Mouse (Mus musculus) limb, embryonic 15.5 days (tissue): Measurements from ENCODE around the gene Cyth2. TPM values are rescaled to one million over a fixed set of nuclear protein-coding genes. Genes with fewer than 3 reads are reported as not detected.

Experiments used
- ATAC-seq: fragments of 200-750 bp; cut with Nextera tagmentation; 2 replicates; pipeline ENCODE4 v1.8.0; 2017; ENCODE audit warnings: low read depth, moderate TSS enrichment; ENCODE audit not compliant: insufficient number of reproducible peaks, low FRiP score, low TSS enrichment
- H3K27ac ChIP-seq: fragments of 300-500 bp; sonication (generic); 2 replicates; pipeline ENCODE4 v1.5.1; 2015; ENCODE audit warnings: moderate library complexity, mild to moderate bottlenecking, inconsistent platforms
- H3K27me3 ChIP-seq: fragments of 300-500 bp; sonication (generic); 2 replicates; pipeline ENCODE4 v1.6.1; 2015; ENCODE audit warnings: inconsistent platforms
- H3K36me3 ChIP-seq: fragments of 300-500 bp; sonication (generic); 2 replicates; pipeline ENCODE4 v1.6.1; 2015; ENCODE audit warnings: inconsistent platforms
- H3K4me1 ChIP-seq: fragments of 300-500 bp; sonication (generic); 2 replicates; pipeline ENCODE4 v1.6.1; 2015; ENCODE audit warnings: inconsistent platforms
- H3K4me2 ChIP-seq: fragments of 300-500 bp; sonication (generic); 2 replicates; pipeline ENCODE4 v1.6.1; 2015; ENCODE audit warnings: mild to moderate bottlenecking, inconsistent platforms
- H3K4me3 ChIP-seq: fragments of 300-500 bp; sonication (generic); 2 replicates; pipeline ENCODE4 v1.5.1; 2015; ENCODE audit warnings: mild to moderate bottlenecking, inconsistent platforms
- H3K9ac ChIP-seq: fragments of 300-500 bp; sonication (generic); 2 replicates; pipeline ENCODE4 v1.6.1; 2015; ENCODE audit warnings: inconsistent platforms
- H3K9me3 ChIP-seq: fragments of 300-500 bp; sonication (generic); 2 replicates; pipeline ENCODE4 v1.6.1; 2016; ENCODE audit warnings: inconsistent platforms
- WGBS: fragments of 180-500 bp; shearing (Covaris S2); methylation state at CpG from one replicate; pipeline ENCODE4 v1.1.7; 2015; 5-methylcytosine and 5-hydroxymethylcytosine counted together
- polyA plus RNA-seq: library from polyadenylated mRNA; unstranded; fragments of >200 nt; fragmentation: Nextera tagmentation; extraction: Ambion mirVana; gene quantifications from 2 replicates; pipeline ENCODE4 v1.2.1, GENCODE M21; 2015

The Cyth2 gene
- polyA plus RNA-seq, 1 experiment from 2014 or later: 98.8 TPM

DNA sequence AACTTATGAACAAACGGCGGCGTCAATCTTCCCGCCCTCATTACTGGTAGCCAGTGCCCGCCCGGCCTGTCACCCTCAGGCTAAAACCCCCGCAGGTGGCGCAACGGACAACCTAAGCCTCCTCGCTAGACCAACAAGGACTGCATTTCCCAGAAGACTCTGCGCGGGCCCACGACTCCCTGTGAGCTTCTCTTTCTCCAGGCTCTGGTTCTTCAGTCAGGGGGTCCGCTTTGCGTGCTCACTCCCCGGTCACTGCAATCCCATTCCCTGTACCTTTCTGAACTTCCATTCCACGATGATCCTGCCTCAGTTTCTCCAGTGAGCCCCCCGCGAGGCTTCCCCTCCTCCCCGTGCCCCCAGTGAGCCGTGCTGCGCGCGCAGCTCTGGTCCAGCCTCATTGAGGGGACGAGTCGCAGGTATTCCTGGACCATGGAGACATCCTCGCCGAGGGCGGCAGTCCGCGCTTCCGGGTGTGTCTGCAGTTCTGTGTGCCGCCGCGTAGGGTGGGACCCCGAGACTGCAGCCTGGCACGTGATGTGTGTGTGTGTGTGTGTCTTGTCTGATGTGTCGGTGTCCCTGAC, 30.8 kb downstream of the Cyth2 start, which contains the start of gene Lmtk3:
Lmtk3 (plus strand) TSS at position 228 of the 581 bp plus-strand sequence.
- WGBS: 0% methylated on average over 38 of the region's 38 CpGs

DNA sequence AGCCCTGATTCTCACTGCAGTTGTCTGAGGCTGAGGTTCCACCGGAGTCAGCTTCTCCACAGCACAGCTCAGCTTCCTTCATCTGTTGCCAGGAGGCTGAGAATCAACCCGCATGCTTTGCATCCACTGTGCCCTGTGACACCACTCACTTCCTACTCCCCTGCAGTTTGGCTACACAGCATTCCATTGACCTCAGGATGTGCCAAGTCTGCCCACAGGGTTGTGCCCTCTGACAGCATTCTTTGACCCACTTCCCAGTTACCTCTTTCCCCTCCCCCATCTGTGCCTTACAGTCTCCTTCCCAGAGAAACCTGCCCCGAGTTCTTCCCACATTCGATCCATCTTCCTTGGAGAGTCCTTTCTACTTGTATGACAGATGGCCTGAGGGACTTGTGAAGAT, 32.1 kb downstream of the Cyth2 start:
- Histone ChIP-seq H3K27ac (no peak overlapping the region), H3K36me3 (no peaks in the 10 kb centered on the region), H3K9ac (no peak overlapping the region), H3K4me3 (no peak overlapping the region), H3K27me3 (0 out of 2 replicates have a peak, but pooled peaks cover 2% of the 10 kb centered on the region), H3K4me2 (no peak overlapping the region), H3K4me1 (peaks cover 45% of the 10 kb centered on the region), H3K9me3 (no peaks in the 10 kb centered on the region)
- ATAC-seq: no peak
- WGBS: 61% methylated on average over 4 of the region's 4 CpGs

More for the DNA sequence above, 30.8 kb downstream of the Cyth2 start, which contains the start of gene Lmtk3:
- 0 out of 2 replicates have a peak, but pooled peaks cover 2% of the 10 kb centered on the region for H3K27me3 ChIP-seq
- H3K9me3 ChIP-seq: no peaks in the 10 kb centered on the region
- ATAC-seq: no peak
- peak within 1 kb of the TSS; percentile 41 for H3K9ac ChIP-seq
- peak within 1 kb of the TSS; percentile 5; the same call in 1 of the 2 replicates for H3K27ac ChIP-seq
- peak within 1 kb of the TSS; percentile 87 for H3K4me2 ChIP-seq
- H3K4me3 ChIP-seq: peak within 1 kb of the TSS; percentile 59
- H3K4me1 ChIP-seq: peaks cover 47% of the 10 kb centered on the region
- peaks cover 8% of the 10 kb centered on the region; the same call in 1 of the 2 replicates for H3K36me3 ChIP-seq

DNA sequence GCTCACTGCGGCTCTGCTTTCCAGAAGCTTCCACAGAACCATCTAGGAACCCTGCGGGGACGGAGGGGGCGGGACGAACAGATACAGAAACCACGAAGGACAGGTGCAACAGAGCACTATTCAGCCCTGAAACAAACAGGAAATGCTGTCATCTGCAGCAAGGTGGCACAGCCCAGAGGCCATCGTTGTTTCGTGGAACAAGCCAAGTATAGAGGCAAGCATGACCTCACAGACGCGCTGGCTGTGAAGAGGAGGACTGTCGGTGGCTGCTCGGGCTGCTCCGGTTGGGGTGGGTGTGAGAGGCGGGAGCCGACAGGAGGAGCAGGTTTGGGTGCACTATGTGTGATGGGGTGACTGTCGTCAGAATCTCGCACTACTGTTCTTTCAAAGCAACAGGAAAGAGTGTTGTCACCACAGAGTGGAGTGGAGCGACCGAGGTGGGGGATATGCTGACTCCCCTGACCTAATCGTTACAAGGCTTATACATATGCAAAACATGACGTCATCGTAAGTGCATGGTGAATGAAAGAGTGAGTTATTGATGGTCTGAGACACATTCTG, 35.2 kb downstream of the Cyth2 start:
- Histone ChIP-seq H3K4me3 (no peak overlapping the region), H3K4me1 (peaks cover 15% of the 10 kb centered on the region), H3K27me3 (0 out of 2 replicates have a peak, but pooled peaks cover 2% of the 10 kb centered on the region), H3K36me3 (no peaks in the 10 kb centered on the region), H3K27ac (no peak overlapping the region), H3K9ac (no peak overlapping the region), H3K4me2 (peak overlapping the region; percentile 24; the same call in 1 of the 2 replicates), H3K9me3 (no peaks in the 10 kb centered on the region)
- 26% methylated on average over 22 of the region's 22 CpGs for WGBS
- ATAC-seq: peak; percentile 54; the same call in 1 of the 2 replicates

DNA sequence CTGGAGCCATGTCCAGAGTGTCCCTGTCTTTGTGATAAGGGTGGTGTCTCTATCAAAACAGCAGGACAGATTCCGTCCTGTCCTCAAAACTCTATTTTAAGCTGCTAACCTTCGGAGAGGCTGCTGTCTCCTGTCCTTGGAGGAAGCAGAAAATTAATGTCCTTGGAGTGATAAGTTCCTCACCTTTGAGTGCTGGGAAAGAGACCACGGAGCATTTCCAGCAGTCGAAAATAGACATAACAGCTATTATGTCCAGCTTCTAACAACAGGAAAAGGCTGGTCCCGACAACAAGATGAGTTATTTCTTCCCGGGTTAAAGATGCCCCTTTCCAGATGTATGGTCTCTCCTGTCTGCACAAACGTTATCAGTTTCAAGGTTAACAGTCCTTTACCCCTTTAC, 39.1 kb downstream of the Cyth2 start:
- H3K27me3 ChIP-seq: 0 out of 2 replicates have a peak, but pooled peaks cover 7% of the 10 kb centered on the region

DNA sequence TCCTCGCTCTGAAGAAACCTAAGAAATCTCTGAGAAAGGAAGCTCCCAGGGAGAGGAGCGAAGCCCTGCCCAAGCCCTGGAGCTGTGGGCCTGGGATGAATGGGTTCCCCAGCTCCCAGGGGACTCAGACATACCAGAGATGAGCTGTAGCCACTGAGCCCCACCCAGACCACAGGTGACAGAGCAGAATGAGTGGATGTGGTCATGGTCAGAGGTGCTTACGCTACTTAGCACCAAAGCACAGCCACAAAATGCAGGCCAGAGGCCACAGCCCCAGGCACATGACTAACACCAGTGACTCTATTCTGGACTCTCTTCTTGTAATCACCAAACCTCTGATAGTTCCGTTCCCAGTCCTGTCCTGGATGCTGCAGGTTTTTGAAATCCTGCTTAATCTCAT, 43.3 kb downstream of the Cyth2 start:
- Histone ChIP-seq H3K4me1 (0 out of 2 replicates have a peak, but pooled peaks cover 2% of the 10 kb centered on the region), H3K27ac (peak overlapping the region; percentile 54), H3K27me3 (0 out of 2 replicates have a peak, but pooled peaks cover 5% of the 10 kb centered on the region), H3K9ac (no peak overlapping the region), H3K9me3 (no peaks in the 10 kb centered on the region), H3K4me2 (no peak overlapping the region), H3K36me3 (no peaks in the 10 kb centered on the region), H3K4me3 (no peak overlapping the region)
- 55% methylated on average over 4 of the region's 4 CpGs for WGBS
- no peak for ATAC-seq

More for the DNA sequence above, 39.1 kb downstream of the Cyth2 start:
- peaks cover 6% of the 10 kb centered on the region for H3K4me1 ChIP-seq
- WGBS: 72% methylated on average over 7 of the region's 7 CpGs
- no peak overlapping the region for H3K9ac ChIP-seq
- H3K4me2 ChIP-seq: no peak overlapping the region
- no peak overlapping the region for H3K27ac ChIP-seq
- no peaks in the 10 kb centered on the region for H3K9me3 ChIP-seq
- H3K4me3 ChIP-seq: no peak overlapping the region
- ATAC-seq: no peak
- H3K36me3 ChIP-seq: no peaks in the 10 kb centered on the region

DNA sequence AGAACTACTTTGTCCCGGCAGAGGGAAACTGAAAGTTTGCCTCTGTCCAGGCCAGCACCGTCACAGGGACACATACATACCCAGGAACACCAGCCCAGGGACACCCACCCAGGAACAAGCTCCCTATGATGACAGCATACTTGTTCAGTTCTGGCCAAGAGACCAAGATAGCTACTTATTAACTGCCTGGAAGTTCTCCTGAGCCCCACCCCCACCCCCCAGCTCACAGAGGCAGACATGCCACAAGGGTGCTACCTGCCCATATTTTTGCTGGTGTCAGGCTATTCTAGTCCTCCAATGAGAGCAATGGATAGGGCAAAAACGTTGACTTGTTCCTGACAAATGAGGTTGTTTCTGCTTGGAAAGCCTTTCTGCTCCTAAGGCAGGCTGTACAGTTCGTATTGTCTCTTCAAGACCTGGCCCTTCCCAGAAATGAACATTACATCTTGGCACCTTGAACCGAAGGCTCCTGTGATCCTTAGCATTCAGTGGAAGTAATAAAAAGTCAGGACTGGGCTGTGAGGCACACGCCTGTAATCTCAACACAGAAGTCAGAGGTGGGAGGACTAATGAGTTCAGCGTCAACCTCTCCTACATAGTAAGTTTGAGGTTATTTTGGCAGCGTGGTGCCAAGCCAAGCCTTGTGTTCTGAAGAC, 43.8 kb downstream of the Cyth2 start:
- H3K4me1 ChIP-seq: 0 out of 2 replicates have a peak, but pooled peaks cover 7% of the 10 kb centered on the region
- H3K9ac ChIP-seq: no peak overlapping the region
- WGBS: 61% methylated on average over 8 of the region's 8 CpGs
- no peak for ATAC-seq
- peak overlapping the region; percentile 54; the same call in 1 of the 2 replicates for H3K27ac ChIP-seq
- no peaks in the 10 kb centered on the region for H3K36me3 ChIP-seq
- no peak overlapping the region for H3K4me2 ChIP-seq
- H3K27me3 ChIP-seq: 0 out of 2 replicates have a peak, but pooled peaks cover 5% of the 10 kb centered on the region
- no peak overlapping the region for H3K4me3 ChIP-seq
- H3K9me3 ChIP-seq: no peaks in the 10 kb centered on the region

DNA sequence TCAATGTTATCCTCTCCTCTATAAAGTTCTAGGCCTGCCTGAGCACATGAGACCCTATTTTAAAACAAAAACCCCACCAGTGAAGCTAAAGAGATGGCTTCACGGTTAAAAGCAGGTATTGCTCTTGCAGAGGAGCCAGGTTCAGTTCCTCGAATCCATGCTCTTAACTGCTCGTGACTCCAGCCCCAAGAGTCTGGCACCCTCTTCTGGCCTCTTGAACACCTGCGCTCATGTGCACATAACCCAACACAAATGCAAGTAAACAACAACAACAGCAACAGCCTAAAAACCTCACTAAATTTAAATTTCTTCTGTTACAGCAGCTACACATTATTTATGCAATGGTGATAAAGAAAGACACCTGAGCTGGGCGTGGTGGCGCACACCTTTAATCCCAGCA, 46.9 kb downstream of the Cyth2 start:
- ATAC-seq: no peak
- Histone ChIP-seq H3K9ac (no peak overlapping the region), H3K4me2 (no peak overlapping the region), H3K36me3 (no peaks in the 10 kb centered on the region), H3K4me3 (no peak overlapping the region), H3K27ac (no peak overlapping the region), H3K27me3 (no peaks in the 10 kb centered on the region), H3K4me1 (0 out of 2 replicates have a peak, but pooled peaks cover 7% of the 10 kb centered on the region), H3K9me3 (no peaks in the 10 kb centered on the region)
- WGBS: 92% methylated on average over 6 of the region's 6 CpGs

DNA sequence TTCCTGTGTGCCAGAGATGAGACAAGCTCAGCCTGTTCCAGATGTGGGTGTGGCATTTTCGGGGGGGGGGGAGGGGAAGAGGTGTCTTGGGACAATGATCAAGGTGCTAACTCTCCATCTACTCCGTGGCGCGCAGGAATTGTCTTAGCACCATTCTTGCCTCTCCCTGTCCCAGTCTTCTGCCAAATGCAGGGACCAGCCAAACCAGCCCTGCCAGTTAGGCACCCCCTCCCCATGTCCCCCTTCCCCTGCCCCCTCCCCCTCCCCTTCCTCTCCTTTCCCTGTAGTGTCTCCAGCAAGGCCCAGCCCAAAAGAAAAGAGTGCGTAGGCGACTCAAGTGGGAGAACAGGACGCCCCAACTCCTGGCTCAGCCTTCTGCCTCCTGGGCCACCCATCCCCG, 47.6 kb downstream of the Cyth2 start:
- Histone ChIP-seq H3K9me3 (no peaks in the 10 kb centered on the region), H3K36me3 (no peaks in the 10 kb centered on the region), H3K4me1 (0 out of 2 replicates have a peak, but pooled peaks cover 7% of the 10 kb centered on the region), H3K9ac (no peak overlapping the region), H3K4me3 (no peak overlapping the region), H3K27ac (no peak overlapping the region; the same call in 1 of the 2 replicates), H3K4me2 (no peak overlapping the region), H3K27me3 (no peaks in the 10 kb centered on the region)
- peak; percentile 56; the same call in 1 of the 2 replicates for ATAC-seq
- 38% methylated on average over 8 of the region's 8 CpGs for WGBS

DNA sequence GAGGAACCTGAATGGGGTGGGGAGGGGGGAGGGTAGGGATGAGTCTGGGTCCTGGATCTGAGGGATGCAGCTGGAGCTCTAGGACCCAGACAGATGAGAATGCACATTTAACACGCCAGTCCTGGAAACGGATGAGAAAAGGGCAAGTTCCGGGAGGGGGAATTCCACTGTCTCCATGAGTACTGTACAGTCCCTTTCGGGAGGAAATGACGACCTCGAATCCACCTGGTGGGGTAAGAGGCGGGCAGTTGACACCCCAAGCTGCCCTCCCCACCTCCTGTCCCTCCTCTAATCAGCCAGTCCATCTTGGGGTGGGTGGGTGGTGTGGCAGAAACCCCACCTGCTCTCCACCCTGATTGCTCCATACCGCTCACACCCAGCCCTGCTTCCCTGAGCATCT, 48.4 kb downstream of the Cyth2 start:
- no peak overlapping the region for H3K4me2 ChIP-seq
- H3K9ac ChIP-seq: no peak overlapping the region
- H3K9me3 ChIP-seq: no peaks in the 10 kb centered on the region
- no peak for ATAC-seq
- peak overlapping the region; percentile 64 for H3K27ac ChIP-seq
- no peaks in the 10 kb centered on the region for H3K27me3 ChIP-seq
- H3K4me3 ChIP-seq: no peak overlapping the region
- no peaks in the 10 kb centered on the region for H3K36me3 ChIP-seq
- 0 out of 2 replicates have a peak, but pooled peaks cover 7% of the 10 kb centered on the region for H3K4me1 ChIP-seq
- WGBS: 38% methylated on average over 8 of the region's 8 CpGs

DNA sequence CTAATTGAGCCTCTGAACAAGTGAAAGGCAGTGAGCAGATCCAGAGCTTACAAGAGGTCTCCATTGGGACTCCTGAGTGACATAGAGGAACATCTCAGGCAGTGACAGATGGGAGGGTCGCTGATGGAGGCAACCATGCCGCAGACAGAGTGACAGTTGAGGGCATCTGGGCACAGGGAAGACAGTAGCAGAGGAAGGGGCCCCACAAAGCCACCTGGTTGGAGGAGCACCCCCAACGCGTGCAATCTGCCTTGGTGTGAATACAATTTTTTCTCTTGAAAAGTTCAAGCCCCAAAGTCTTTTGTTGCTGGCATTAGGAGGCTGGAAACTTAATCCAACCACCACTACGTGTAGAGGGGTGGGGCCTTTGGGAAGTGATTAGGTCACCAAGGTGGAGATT, 54.2 kb downstream of the Cyth2 start:
- Histone ChIP-seq H3K27ac (no peak overlapping the region), H3K4me2 (no peak overlapping the region), H3K9ac (no peak overlapping the region), H3K9me3 (no peaks in the 10 kb centered on the region), H3K27me3 (peaks cover 28% of the 10 kb centered on the region), H3K36me3 (no peaks in the 10 kb centered on the region), H3K4me1 (peaks cover 7% of the 10 kb centered on the region; the same call in 1 of the 2 replicates), H3K4me3 (no peak overlapping the region)
- WGBS: 63% methylated on average over 5 of the region's 5 CpGs
- ATAC-seq: no peak

DNA sequence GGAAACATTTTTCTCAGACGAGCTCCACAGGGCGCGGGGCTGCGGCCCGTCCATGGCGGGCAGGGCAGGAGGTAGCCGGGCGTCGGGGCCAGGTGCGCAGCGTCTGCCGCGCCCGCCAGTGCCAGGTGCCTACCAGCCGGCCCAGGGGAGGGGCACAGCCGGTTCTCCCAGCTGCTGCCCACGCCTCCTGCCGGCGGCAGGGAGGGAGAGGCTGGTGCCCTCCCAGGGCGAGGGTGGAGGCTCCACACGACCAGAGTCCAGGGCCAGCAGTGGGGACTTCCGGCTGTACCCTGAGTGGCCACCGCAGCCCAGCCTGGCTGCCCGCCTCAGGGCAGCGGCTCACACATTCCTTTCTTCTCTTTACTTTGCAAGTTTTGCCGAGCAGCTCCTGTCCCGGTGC, 55.0 kb downstream of the Cyth2 start:
- peak overlapping the region; percentile 21 for H3K4me3 ChIP-seq
- H3K9me3 ChIP-seq: no peaks in the 10 kb centered on the region
- no peak for ATAC-seq
- H3K27ac ChIP-seq: no peak overlapping the region; the same call in 1 of the 2 replicates
- 3% methylated on average over 26 of the region's 27 CpGs for WGBS
- no peaks in the 10 kb centered on the region for H3K36me3 ChIP-seq
- peak overlapping the region; percentile 42 for H3K4me2 ChIP-seq
- peaks cover 28% of the 10 kb centered on the region for H3K27me3 ChIP-seq
- peaks cover 7% of the 10 kb centered on the region; the same call in 1 of the 2 replicates for H3K4me1 ChIP-seq
- H3K9ac ChIP-seq: no peak overlapping the region
